Mouse (Mus musculus) cerebellum, postnatal 25 days (tissue): ENCODE measurements around the gene Adad1.

Source experiments
- DNase-seq, 2 experiments: peaks; one replicate each; pipeline ENCODE4 v3.0.0; 2021; ENCODE audit warnings: mixed read lengths in 2 of 2

Gene Adad1

DNA sequence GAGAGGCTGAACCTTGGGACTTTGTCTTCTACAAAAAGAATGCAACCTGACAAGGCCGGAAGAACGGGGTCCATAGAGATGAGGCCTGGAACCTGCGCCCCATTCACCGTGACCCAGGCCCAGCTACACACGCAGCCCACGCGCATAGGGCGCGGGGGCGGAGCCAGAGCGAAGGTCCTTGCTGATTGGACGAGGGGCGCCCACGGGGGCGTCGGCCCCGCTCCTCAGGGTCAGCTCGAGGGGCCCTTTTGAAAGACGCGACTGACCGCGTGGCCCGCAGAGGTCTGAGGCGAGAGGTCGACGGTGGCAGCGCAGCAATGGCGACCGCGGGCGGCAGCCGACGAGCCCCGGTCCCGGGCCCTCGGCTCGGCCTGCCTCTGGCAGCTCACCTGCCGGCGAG is at the start of gene Adad1:
Gene Adad1 (plus strand): TSS at position 122 of the 400 bp plus-strand sequence.
- DNase-seq = no peak

DNA sequence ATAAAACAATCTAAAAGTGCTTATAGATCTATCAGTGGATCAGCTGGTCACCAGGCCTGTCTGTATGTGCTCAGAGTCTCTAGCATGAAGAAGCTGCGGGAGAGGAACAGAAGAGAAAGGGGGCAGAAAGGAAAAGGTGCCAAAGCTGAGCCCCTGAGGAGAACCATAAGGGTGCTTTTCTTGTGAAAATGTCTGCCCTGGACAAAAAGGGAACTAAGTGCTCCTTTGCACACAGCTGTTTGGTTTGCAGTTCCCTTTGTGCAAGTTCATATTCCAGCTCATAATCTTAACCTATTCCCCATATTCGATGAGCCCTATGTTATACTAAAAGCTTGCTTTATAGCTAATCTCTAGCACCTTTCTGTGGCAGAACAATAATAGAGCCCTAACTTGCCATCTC is 25.3 kb upstream of the Adad1 start:
- DNase-seq = no peak

DNA sequence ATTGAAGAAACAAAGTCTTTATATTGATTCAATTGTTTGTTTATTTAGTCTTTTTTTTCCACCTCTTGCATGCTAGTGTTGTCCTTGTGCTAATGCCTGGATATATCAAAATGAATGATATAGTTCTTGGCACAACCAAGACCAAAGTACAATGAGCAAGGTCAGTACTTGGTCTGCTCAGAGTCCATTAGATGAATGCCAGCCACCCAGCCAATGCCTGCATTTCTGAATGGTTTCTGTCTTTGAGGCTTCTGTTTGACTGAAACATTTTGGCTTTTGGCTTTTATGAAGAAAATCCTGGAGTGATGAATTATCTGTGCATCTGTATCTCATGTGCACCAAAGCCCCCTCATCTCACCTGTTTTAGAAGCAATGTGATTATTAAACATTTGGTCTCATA is 23.5 kb upstream of the Adad1 start:
- no peak for DNase-seq

DNA sequence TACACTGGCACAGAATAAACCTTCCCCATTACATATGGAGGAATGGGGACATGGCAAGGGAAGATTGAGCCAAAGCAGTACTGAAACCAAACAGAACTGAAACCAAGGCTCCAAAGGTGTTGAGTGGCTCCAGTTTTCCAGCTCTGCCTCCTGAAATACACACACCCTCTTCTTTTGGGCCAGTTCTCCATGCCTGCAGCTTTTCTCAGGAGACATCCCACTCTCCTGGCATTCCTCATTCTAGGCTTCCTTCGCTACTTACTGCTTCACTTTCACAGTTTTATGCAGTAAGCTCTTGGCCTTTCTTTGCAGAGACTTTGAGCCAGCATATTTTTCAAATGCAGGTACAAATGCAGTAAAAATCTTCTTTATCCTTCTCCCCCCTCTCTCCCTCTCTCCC is 11.8 kb upstream of the Adad1 start:
- DNase-seq = no peak

DNA sequence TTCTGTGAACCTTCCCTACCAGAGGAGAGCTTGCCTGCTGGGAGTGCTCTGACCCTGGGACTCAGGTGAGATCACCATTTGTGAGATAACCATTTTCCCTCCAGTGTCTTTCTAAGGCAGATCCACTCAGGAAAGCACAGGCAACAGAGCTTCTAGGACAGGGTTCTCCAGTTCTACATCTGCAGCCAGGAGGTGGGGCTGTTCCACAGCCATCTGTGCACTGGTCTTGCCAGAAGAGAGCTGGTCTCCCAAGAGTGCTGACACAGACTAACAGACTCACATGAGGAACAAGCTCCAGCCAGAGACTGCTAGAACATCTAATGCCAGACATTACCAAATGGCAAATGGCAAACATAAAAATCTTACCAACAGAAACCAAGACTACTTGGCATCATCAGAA is 9.9 kb downstream of the Adad1 start:
- peak; percentile 12 to 18 for DNase-seq

DNA sequence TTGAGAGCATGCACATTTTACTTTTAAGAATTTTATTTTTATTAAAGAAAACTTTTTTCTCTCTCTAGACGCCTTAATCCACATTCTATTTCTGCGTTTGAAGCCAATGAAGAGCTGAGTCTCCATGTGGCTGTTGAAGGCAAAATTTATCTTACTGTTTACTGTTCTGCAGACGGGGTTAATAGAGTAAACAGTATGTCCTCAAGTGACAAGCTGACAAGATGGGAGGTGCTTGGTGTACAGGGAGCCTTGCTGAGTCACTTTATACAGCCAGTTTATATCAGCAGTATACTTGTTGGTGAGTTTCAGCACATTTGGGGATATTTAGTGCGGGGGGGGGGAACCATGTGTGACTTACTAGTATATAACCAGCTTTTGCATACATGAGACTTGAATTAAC is 21.5 kb downstream of the Adad1 start:
- DNase-seq = no peak

DNA sequence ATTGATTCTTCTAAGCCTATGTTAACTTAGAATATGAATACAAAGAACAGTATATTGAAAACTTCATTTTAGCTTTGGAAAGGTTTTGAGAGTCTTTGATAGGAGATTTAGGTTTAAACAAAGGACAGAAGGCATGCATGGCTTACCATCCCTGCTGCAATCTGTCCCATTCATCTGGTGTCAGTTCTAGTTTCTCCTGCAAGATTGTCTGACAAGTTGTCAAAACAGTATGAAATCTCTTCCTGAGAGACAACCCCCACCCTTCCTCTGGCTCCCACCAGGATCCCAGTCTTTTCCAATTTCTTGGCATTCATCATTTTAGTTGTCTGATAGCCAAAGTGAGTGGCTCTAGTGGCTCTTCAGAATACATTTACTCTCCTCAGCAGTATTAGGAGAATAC is 27.4 kb downstream of the Adad1 start:
- DNase-seq = no peak

DNA sequence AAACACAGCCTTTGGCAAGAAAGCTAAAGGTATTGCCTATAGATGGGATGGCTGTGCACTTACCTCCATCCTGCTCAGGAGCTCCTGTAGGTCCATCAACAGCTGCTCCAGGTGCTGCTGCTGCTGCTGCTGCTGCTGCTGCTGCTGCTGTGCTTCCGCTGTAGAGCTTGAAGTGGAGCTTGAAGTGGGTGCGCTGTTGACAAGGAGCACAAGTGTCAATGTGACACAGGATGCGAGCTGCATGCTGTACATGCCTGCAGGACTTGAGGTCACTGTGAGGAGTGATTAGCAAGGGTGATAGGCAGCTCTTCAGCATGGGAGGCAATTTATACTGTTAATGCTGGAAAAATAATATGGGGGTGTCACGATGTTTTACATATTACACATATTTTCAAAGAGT is 62.3 kb downstream of the Adad1 start, which contains the start of gene Il2:
Gene Il2 (minus strand): TSS at position 305 of the 400 bp plus-strand sequence.
- no peak for DNase-seq

DNA sequence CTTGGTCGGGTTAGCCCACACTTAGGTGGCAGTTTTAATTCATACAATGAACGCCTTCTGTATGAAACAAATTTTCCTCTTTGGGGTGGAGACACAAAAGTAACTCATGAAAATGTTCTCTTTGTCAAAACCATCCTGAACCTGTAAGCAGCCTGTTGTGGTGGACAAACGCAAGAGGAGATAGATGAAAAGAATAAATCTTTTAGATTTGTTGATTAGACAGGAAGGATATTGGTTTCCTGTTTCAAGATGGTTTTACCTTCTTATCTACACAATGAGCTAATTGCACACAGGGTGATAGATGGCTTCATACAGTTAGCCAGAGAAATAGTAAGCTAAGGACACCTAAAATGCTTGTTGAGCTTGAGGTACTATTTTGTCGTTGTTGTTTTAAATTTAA is 62.8 kb downstream of the Adad1 start:
- DNase-seq = no peak

DNA sequence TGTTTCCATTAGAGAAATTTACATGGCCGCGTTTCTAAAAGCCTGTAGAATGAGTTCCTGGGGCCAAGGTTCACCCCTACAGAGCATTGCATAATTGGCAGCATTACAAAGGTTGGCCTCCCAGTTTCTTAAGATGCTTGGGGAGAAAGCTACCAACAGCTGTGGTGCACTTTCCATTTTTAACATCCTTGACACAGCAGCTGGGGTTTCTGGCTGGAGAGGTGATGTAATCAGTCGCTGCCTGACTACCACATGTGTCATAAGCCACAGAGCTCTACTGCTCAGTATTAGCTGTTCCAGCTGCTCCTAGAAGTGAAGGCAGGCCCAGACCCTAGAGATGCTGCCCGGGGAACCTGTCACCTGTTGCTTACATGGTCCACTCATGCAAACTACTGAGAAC is 64.9 kb downstream of the Adad1 start:
- DNase-seq = no peak

DNA sequence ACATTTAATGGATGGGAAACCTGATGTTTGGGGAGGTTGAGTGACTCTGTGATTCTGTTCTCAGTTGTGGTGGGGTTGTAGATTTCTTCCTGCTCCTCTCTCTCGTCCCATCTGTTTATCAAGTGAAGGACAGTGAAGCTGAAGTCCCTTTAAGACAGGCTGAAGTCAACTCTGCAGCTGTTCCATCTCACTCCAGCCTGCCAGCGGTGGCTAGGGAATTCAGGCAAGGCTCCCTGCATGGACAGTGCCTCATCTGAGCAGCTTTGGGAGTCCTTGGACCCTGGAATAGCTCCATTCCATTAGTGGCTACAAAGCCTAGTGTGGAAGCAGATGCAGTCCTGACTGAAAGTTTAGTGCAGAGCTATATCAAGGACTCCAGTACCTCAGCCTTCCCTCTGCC is 65.7 kb downstream of the Adad1 start:
- DNase-seq = no peak

DNA sequence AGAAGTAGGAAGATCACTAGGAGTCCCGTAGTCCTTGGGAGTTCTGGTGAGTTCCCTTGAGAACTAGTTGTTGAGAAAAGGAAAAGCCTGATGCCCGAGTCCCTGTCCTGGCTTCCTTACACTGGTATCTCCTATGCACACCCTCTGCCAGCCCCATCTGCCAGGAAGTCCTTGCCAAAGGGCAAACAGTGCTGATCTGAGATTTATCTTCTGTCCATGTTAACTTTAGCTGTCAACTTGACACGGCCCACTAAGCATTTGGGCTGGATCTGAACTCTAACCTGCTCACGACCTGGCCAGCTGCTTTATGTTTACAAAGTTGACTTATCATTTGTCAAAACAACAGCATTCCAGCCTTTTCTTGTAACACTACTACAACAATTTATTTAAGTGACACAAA is 73.9 kb downstream of the Adad1 start:
- no peak for DNase-seq

DNA sequence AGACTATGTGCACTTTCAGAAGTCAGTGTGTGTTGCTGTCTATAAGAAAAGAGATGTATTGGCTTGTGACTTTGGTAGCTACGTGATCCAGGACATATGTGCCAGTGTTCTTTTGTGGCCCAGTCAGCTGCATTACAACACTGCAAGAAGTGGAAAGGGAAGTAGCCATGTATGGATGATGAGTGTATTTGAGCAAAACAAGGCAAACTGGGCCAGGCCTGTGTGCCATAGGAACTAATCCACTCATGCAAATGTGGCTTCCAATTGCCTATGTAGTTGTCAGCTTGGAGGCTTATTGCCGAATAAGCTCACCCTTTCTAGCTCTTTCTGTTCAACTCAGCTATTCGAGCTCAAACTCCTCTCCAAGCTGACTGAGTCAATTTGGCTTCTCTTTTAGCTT is 75.9 kb downstream of the Adad1 start:
- DNase-seq = no peak

DNA sequence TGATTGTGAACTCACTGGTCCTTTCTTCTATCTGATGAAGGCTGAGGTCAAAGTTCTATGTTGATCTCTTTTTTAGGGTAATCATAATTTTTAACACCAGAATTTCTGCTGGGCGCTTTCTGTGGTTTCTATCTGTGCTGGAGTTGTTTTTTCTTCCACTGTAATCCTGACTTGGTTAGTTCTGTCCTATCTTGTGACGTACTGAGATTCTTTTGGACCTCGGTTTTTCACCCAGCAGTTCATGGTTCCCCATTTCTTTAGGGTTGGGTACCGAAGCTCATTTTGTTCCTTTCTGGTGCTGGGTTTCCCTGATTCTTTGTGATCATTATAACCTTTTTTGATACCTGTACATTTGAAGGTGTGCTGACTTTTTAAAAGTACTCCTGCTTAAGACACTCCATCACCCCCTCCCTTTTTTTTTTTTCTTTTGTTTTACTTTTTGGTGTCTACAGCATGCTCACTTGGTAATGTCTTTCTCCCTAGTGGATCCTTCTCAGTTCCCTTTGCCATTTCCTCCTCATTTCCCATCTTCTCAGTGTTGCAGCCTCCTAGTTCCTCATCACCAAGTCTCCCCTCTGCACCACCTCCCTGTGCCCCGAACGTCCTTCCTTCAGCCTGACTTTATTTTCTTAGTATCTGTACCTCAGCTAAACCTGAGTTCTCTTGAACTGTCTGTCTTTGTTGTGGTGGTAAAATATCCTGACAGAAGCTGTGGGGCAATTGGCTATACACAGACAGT is 77.0 kb downstream of the Adad1 start:
- DNase-seq = no peak

DNA sequence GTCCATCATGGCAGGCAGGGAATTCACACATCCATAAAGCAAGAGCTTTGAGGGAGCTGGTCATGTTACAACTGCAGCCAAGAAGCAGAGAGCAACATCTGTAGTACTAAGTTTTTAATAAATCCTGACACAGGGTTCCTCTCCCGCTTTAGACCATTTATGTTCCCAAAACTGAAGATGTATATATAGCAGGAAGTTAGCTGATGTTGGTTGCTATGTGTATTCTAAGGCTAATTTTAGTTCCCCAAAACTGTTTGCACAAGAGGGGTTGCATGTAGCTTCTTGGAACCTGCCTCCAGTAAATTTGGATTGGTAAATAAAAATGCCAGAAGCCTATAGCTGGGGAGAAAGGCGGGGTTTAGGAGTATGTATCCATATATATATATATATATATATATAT is 78.5 kb downstream of the Adad1 start:
- DNase-seq = no peak

DNA sequence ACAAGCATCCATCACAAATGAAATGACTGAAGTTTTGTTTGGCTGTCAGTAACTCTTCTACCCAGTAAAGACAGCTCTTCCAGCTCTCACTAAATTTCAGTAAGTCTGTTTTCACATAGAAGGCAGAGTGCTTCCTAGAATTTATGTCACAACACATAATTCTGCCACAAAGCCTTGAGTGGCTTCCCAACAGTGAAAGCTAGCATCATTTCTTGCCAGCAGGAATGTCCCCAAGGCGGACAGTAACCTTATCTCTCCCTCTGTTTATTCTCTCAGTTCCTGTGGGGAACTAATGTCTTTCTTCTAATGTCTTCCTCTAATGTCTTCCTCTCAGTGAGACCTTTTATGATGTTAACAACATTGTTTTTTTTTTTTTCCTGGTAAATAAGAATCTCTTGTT is 81.7 kb downstream of the Adad1 start:
- DNase-seq = no peak

DNA sequence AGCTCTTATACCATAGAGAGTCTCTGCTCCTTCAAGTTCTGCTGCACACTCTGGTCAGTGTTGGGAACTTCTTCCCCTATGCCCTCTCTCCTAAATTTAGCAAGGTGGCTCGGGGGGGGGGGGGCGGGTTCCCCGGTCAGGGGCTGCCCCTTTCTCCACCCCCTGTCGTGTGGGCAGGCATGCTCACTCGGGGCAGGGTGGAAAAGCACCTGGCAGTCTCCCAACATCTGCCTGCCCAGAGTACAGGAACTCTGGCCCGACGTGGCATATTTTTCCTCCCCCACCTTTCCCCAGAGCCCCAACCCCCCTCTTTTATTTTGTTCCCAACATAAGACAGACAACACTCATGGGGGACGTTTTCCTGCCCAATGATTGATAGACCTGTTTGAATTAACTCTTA is 83.1 kb downstream of the Adad1 start:
- peak in 1 of 2 experiments; percentile 5 for DNase-seq

DNA sequence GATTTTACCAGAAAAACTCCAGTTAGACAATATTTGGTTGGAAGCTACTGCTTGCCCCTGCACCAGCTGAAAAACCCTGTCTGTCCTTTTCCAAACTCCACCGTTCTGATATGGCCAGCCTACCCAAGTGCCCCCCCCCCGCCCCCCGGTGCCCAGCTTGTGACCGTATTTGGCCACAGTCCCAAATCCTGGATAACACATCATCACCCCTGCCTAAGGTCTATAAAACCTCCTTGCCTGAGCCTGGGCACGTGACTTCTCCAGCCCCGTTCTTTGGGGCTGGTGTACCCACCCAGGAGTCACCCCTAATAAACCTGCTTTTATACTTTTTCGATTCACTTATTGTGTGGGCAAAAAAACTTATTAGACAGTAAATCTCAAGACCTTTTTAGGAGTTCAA is 83.5 kb downstream of the Adad1 start:
- DNase-seq = no peak

DNA sequence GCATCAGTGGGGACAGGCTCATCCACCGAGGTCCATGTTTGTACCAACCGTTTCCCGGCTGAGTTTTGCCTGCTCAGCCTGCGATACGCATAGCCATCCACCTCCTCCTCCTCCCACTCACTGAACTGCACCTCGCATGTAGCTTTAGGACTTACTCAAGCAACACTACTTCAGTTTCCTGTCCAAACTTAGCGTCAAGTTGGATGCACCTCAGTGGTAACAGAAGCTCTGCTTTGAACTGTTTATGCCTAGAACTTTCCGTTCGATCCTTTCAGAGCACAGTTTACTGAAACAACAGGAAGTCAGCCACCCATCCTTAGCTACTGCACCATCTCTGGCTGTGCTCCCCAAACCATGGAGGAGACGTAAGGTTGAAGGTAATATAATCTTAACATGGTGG is 88.9 kb downstream of the Adad1 start:
- DNase-seq = no peak

DNA sequence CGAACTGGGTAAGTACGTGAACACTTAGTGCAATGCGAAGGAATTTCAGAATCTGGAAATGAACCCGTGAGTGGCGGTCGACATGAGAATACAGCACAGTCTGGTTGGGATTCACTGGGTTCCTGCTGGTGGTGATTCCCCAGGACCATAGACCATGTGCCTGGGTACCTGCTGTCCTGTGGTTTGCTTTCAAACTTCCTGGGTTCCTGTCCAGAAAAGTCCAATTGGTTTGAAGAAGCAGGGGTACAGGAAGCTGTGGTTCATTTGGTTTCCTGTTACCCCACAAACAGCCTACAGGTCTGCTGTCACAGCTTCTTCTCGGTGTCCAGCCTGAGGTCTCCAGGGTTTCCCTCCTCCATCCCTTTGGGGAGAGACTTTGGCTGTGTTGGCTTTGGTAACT is 89.7 kb downstream of the Adad1 start:
- DNase-seq = no peak

DNA sequence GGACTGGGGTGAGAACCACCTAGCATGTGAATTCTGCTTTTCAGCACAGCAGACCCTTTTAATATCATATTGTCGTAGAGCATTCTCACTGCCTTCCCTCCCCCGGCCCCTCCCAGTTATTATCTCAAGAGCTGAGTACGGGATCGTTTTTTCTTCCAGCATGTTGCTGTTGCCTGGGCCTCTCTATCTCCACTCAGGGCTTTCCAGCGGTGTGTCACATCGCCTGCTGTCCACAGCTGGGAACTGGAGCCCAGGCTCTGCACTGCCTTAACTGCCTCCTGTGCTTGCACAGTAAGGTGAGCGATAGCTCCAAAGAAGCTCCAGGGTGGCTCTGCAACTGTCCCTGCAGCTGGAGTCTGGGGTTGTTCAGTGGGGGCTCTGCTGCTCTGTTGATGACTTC is 91.1 kb downstream of the Adad1 start:
- no peak for DNase-seq

DNA sequence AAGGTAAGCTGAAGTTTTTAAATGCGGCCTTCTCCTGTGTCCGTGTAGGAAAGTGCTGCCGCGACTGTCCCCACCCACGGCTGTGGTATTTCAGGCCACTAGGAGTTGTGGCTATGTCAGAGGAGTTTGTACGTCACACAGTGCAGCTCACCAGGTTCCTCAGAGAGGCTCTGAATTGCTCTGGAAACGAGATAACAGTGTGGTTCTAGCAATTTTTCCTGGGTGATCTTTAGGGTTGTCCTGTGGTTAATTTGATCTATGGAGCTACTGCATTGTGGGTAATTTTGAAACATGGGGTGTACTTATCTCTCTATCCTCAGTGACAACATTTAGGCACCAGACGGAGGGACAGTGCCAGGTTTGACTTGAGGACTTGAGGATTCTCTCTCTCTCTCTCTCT is 93.8 kb downstream of the Adad1 start:
- DNase-seq = no peak

DNA sequence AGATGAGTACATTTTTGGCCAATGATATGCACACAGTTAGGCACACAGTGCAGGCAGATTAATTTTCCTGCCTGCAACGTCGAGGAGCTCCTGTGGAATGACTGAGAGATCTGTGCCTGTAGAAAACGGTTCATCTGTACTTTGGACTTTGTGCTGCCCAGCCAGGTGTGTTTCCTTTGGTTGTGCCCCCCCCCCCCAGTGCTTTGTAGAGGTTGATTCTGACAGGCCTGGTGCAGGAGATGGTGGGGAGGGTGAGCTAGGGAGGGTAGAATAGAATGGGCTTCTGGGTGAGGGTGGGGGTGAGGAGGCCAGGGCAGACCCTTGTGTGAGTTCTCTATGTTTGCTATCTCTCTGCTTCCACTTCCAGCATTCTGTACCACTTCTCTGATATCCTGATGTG is 94.9 kb downstream of the Adad1 start:
- DNase-seq = no peak

DNA sequence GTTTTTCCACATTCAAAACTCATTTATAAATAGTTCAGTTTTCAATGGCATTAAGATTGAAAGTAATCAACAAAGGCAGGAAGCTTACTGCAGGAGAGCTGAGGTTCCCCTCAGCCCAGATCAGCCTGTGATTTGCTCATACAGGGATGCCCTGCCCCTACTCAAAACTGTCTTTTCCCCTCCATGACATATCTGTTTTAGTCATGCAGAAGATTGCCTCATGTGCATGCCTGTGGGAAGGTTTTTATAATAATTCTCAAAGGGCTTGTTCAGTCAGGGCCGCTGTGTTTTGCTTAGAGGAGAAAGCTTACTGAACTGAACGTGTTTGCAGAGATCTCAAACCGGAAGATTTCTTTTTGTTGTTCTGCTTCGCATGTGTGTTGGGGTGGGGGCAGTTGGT is 97.8 kb downstream of the Adad1 start:
- DNase-seq = no peak

DNA sequence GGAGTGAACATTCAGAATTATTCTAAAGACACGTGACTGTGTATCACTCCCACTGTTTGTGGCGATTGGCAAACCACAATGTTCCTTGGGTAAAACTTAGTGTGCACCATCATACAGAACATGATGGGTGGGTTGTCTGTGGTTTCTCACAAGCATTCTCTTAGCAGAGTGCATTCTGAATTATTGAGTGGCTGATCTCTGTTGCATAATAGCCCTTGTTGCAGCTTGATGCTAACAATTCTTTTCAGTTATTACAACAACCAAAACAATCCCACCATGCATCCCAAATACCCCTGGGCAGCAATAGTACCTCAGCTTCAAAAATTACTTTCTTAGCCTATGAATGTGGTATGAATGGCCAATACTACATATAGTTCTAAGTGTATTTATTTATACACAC is 106.0 kb downstream of the Adad1 start:
- DNase-seq = no peak
